Mouse (Mus musculus): ENCODE data around the gene Tprg. TPM values are rescaled to one million over a fixed set of nuclear protein-coding genes. Genes with fewer than 3 reads are reported as not detected.

Tprg gene
- polyA plus RNA-seq, 1 experiment from 2014 or later: 0.17 TPM

DNA sequence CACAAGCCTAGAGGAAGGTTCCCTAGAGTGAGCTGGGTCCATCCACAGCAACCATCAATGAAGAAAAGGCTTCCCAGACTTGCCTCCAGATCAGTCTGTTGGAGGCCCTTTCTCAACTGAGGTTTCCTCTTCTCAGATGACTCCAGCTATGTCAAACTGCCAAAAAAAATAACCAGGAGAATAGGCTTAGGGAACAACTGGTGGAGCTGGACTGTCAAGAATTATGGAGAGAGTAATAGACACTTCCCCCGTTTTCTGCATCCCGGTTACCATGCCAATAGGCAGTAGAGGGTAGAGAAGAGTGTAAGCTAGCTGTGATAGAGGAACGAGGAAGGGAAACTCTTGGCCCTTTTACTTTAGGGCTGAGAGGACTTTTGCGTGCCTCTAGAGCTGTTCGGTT, 24.3 kb upstream of the Tprg start:
- no peak overlapping the region for H3K27ac ChIP-seq (ENCODE audit: low read depth, low read length)
- no peaks in the 10 kb centered on the region for H3K4me1 ChIP-seq (replicated peaks; ENCODE audit: control insufficient read depth, insufficient read depth, low read length)
- H3K4me3 ChIP-seq (ENCODE audit: low read depth, low read length): no peak overlapping the region
- no peak for ATAC-seq (replicated peaks; ENCODE audit: low FRiP score)
- H3K36me3 ChIP-seq (ENCODE audit: control insufficient read depth, insufficient read depth, low read length): no peaks in the 10 kb centered on the region
- H3K9me3 ChIP-seq (ENCODE audit: control insufficient read depth, low read length): no peaks in the 10 kb centered on the region
- no peak for DNase-seq (ENCODE audit: low spot score)
- H3K27me3 ChIP-seq (ENCODE audit: control insufficient read depth, insufficient read depth, low read length): no peaks in the 10 kb centered on the region
- no peak overlapping the region for H3K9ac ChIP-seq (ENCODE audit: low read length)
- WGBS: 94% methylated on average over 5 of the region's 5 CpGs
- H3K4me2 ChIP-seq (ENCODE audit: low read depth, low read length, severe bottlenecking): no peak overlapping the region

DNA sequence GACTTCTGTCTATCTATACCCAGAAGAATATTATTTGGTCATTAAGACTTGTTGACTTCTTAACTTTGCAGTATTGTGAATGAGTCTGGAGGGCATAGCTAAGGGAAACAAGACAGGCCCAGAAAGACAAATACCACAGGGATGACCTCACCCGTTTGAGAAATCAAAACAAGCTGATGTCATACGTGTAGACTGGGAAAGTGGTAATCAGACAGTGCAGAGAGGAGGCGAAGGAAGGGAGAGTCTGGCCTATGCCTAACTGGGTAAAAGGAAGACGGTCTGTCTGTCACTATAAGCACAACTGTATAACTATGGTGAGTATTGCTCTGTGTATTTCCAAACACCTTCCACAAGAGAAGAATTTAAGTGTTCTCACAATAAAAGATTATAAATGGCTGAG, 23.7 kb upstream of the Tprg start:
- WGBS: 80% methylated on average over 4 of the region's 4 CpGs
- H3K36me3 ChIP-seq (ENCODE audit: control insufficient read depth, insufficient read depth, low read length): no peaks in the 10 kb centered on the region
- H3K4me1 ChIP-seq (replicated peaks; ENCODE audit: control insufficient read depth, insufficient read depth, low read length): no peaks in the 10 kb centered on the region
- H3K9me3 ChIP-seq (ENCODE audit: control insufficient read depth, low read length): no peaks in the 10 kb centered on the region
- H3K4me3 ChIP-seq (ENCODE audit: low read depth, low read length): no peak overlapping the region
- H3K4me2 ChIP-seq (ENCODE audit: low read depth, low read length, severe bottlenecking): no peak overlapping the region
- H3K27ac ChIP-seq (ENCODE audit: low read depth, low read length): no peak overlapping the region
- ATAC-seq (replicated peaks; ENCODE audit: low FRiP score) (peak; percentile 66), DNase-seq (ENCODE audit: low spot score) (no peak)
- no peaks in the 10 kb centered on the region for H3K27me3 ChIP-seq (ENCODE audit: control insufficient read depth, insufficient read depth, low read length)
- no peak overlapping the region for H3K9ac ChIP-seq (ENCODE audit: low read length)

DNA sequence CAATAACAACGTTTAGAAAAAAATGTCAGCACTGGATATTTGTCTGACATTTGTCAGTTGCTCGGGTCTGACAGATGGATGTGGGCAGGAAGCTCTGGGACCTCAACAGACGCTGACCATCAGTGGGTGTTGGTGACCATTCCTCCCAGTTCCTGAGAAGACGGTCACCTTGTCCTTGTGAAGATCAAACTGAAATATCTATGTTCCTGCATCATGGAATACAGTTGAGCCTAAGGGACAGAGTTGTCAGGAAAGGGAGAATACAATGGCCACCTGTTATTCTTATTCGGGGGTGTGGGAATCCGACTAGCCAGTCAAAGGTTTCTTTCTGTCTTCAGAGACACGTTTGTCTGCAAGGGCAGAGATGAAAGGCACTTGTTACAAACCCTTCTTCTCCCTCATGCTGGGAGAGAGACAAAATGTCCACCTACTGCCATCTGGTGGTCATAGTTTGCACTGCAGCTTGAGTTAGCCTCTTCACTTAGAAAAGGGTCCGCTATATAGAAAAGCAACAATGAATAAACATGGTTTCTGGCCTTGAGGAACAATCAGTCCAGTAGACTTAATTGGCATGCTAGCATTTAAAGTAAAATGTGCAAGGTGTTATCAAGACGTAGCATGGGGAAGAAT, 23.0 kb upstream of the Tprg start:
- Histone ChIP-seq H3K27ac (ENCODE audit: low read depth, low read length) (no peak overlapping the region), H3K36me3 (ENCODE audit: control insufficient read depth, insufficient read depth, low read length) (no peaks in the 10 kb centered on the region), H3K27me3 (ENCODE audit: control insufficient read depth, insufficient read depth, low read length) (no peaks in the 10 kb centered on the region), H3K9me3 (ENCODE audit: control insufficient read depth, low read length) (no peaks in the 10 kb centered on the region), H3K9ac (ENCODE audit: low read length) (no peak overlapping the region), H3K4me2 (ENCODE audit: low read depth, low read length, severe bottlenecking) (no peak overlapping the region), H3K4me1 (replicated peaks; ENCODE audit: control insufficient read depth, insufficient read depth, low read length) (no peaks in the 10 kb centered on the region), H3K4me3 (ENCODE audit: low read depth, low read length) (no peak overlapping the region)
- ATAC-seq (replicated peaks; ENCODE audit: low FRiP score) (peak; percentile 57), DNase-seq (ENCODE audit: low spot score) (peak; percentile 89)
- 44% methylated on average over 9 of the region's 9 CpGs for WGBS

- DNase-seq (ENCODE audit: low spot score): no peak
- WGBS: 88% methylated on average over 11 of the region's 11 CpGs
- Histone ChIP-seq H3K27ac (ENCODE audit: low read depth, low read length) (no peak overlapping the region), H3K27me3 (ENCODE audit: control insufficient read depth, insufficient read depth, low read length) (no peaks in the 10 kb centered on the region), H3K9ac (ENCODE audit: low read length) (no peak overlapping the region), H3K4me2 (ENCODE audit: low read depth, low read length, severe bottlenecking) (no peak overlapping the region), H3K4me1 (replicated peaks; ENCODE audit: control insufficient read depth, insufficient read depth, low read length) (no peaks in the 10 kb centered on the region), H3K9me3 (ENCODE audit: control insufficient read depth, low read length) (no peaks in the 10 kb centered on the region), H3K36me3 (ENCODE audit: control insufficient read depth, insufficient read depth, low read length) (no peaks in the 10 kb centered on the region), H3K4me3 (ENCODE audit: low read depth, low read length) (no peak overlapping the region)
- no peak for ATAC-seq (replicated peaks; ENCODE audit: low FRiP score)
Measured at GRCm38 (mm10) chr16:25265177-25265576, 21.4 kb upstream of the Tprg start.

DNA sequence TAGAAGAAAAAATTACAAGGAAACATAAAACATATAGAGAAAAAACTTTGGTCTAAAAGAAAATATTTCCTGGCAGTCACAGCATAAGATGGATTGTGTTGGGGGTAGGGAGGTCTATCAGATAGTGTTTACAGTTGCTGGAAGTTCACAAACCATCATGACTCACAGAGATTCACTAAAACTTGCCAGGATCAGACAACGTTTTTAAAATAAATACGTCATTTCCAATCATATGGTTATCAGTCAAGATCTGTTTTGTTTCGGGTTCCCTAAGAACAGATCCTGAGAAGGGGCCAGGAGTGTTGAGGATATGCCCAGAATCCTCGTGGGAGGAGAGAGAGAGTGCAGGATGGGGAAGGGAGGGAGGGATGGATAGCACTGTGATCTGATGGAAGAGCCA, 18.3 kb upstream of the Tprg start:
- H3K36me3 ChIP-seq (ENCODE audit: control insufficient read depth, insufficient read depth, low read length): no peaks in the 10 kb centered on the region
- no peaks in the 10 kb centered on the region for H3K4me1 ChIP-seq (replicated peaks; ENCODE audit: control insufficient read depth, insufficient read depth, low read length)
- WGBS: 78% methylated on average over 4 of the region's 4 CpGs
- no peak overlapping the region for H3K4me3 ChIP-seq (ENCODE audit: low read depth, low read length)
- no peaks in the 10 kb centered on the region for H3K9me3 ChIP-seq (ENCODE audit: control insufficient read depth, low read length)
- ATAC-seq (replicated peaks; ENCODE audit: low FRiP score) (no peak), DNase-seq (ENCODE audit: low spot score) (no peak)
- H3K9ac ChIP-seq (ENCODE audit: low read length): no peak overlapping the region
- no peak overlapping the region for H3K4me2 ChIP-seq (ENCODE audit: low read depth, low read length, severe bottlenecking)
- no peak overlapping the region for H3K27ac ChIP-seq (ENCODE audit: low read depth, low read length)
- no peaks in the 10 kb centered on the region for H3K27me3 ChIP-seq (ENCODE audit: control insufficient read depth, insufficient read depth, low read length)

DNA sequence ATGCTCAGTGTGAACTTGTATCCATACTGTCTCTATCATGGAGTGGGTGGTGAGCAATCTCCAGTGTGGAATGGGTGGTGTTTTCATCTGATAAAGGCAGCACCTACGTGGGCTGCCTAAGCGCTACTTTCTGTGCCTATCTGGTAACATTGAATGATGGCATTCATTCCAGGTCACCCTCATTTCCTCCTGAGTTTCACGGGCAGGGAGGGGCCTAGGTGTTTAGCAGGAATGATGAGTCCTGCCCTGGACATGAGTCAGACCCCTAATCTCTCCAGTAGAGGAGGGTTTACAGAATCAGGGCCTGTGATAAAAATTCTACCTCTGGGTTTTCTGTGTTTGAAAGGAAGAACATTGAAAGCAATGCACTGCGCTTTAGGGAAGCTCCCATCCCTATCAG, 4.1 kb upstream of the Tprg start:
- Histone ChIP-seq H3K4me2 (ENCODE audit: low read depth, low read length, severe bottlenecking) (no peak overlapping the region), H3K4me3 (ENCODE audit: low read depth, low read length) (no peak overlapping the region), H3K9me3 (ENCODE audit: control insufficient read depth, low read length) (no peaks in the 10 kb centered on the region), H3K27me3 (ENCODE audit: control insufficient read depth, insufficient read depth, low read length) (no peaks in the 10 kb centered on the region), H3K4me1 (replicated peaks; ENCODE audit: control insufficient read depth, insufficient read depth, low read length) (no peaks in the 10 kb centered on the region), H3K36me3 (ENCODE audit: control insufficient read depth, insufficient read depth, low read length) (no peaks in the 10 kb centered on the region), H3K9ac (ENCODE audit: low read length) (no peak overlapping the region), H3K27ac (ENCODE audit: low read depth, low read length) (no peak overlapping the region)
- DNase-seq (ENCODE audit: low spot score) (no peak), ATAC-seq (replicated peaks; ENCODE audit: low FRiP score) (no peak)
- 92% methylated on average over 4 of the region's 4 CpGs for WGBS

DNA sequence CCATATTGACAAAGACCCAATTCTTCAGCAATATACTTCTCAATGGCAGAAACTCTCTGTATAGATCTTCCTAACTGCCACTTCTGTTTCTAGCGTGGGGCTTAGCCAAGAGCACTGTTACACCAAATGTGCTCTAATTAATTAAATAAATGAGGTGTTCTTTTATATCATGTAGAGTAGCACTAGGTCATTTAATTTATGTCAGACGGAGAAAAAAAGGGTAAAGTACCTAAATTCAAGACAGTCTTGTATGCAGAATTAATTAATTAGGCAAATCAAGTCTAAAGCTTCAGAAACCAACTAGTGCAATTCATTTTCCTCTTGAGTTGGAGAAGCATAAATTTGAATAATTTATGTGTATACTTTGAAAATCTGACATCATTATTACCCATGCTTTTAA, 7.1 kb downstream of the Tprg start:
- Histone ChIP-seq H3K4me1 (replicated peaks; ENCODE audit: control insufficient read depth, insufficient read depth, low read length) (no peaks in the 10 kb centered on the region), H3K9me3 (ENCODE audit: control insufficient read depth, low read length) (no peaks in the 10 kb centered on the region), H3K36me3 (ENCODE audit: control insufficient read depth, insufficient read depth, low read length) (no peaks in the 10 kb centered on the region), H3K4me2 (ENCODE audit: low read depth, low read length, severe bottlenecking) (no peak overlapping the region), H3K27ac (ENCODE audit: low read depth, low read length) (no peak overlapping the region), H3K9ac (ENCODE audit: low read length) (no peak overlapping the region), H3K4me3 (ENCODE audit: low read depth, low read length) (no peak overlapping the region), H3K27me3 (ENCODE audit: control insufficient read depth, insufficient read depth, low read length) (no peaks in the 10 kb centered on the region)
- ATAC-seq (replicated peaks; ENCODE audit: low FRiP score) (no peak), DNase-seq (ENCODE audit: low spot score) (no peak)
- WGBS: 58% methylated on average over 2 of the region's 2 CpGs

DNA sequence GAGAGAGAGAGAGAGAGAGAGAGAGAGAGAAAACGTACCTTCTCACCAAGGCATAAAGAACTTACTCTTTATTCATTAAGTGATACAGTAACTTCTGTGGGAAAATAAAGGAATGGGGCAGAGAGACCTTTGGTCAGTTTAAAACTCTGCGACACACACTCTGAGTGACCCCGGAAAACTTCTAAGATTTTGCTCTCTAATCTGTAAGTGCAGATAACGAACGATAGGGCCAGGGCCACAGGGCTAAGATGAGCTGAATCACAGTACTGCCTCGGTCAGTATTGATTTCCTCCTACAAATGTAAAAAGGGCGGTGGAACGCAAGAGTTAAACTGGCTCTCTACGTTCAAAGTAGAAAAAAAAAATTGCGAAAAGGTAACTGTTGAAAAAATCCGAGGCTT, 8.9 kb downstream of the Tprg start:
- 91% methylated on average over 11 of the region's 11 CpGs for WGBS
- ATAC-seq (replicated peaks; ENCODE audit: low FRiP score) (no peak), DNase-seq (ENCODE audit: low spot score) (no peak)
- Histone ChIP-seq H3K4me3 (ENCODE audit: low read depth, low read length) (no peak overlapping the region), H3K4me1 (replicated peaks; ENCODE audit: control insufficient read depth, insufficient read depth, low read length) (no peaks in the 10 kb centered on the region), H3K27ac (ENCODE audit: low read depth, low read length) (no peak overlapping the region), H3K27me3 (ENCODE audit: control insufficient read depth, insufficient read depth, low read length) (no peaks in the 10 kb centered on the region), H3K9ac (ENCODE audit: low read length) (no peak overlapping the region), H3K36me3 (ENCODE audit: control insufficient read depth, insufficient read depth, low read length) (no peaks in the 10 kb centered on the region), H3K4me2 (ENCODE audit: low read depth, low read length, severe bottlenecking) (no peak overlapping the region), H3K9me3 (ENCODE audit: control insufficient read depth, low read length) (no peaks in the 10 kb centered on the region)

- no peaks in the 10 kb centered on the region for H3K4me1 ChIP-seq (replicated peaks; ENCODE audit: control insufficient read depth, insufficient read depth, low read length)
- H3K4me3 ChIP-seq (ENCODE audit: low read depth, low read length): no peak overlapping the region
- no peak for DNase-seq (ENCODE audit: low spot score)
- no peak overlapping the region for H3K4me2 ChIP-seq (ENCODE audit: low read depth, low read length, severe bottlenecking)
- no peak for ATAC-seq (replicated peaks; ENCODE audit: low FRiP score)
- H3K27ac ChIP-seq (ENCODE audit: low read depth, low read length): no peak overlapping the region
- 88% methylated on average over 5 of the region's 5 CpGs for WGBS
- no peaks in the 10 kb centered on the region for H3K36me3 ChIP-seq (ENCODE audit: control insufficient read depth, insufficient read depth, low read length)
- no peak overlapping the region for H3K9ac ChIP-seq (ENCODE audit: low read length)
- no peaks in the 10 kb centered on the region for H3K9me3 ChIP-seq (ENCODE audit: control insufficient read depth, low read length)
- no peaks in the 10 kb centered on the region for H3K27me3 ChIP-seq (ENCODE audit: control insufficient read depth, insufficient read depth, low read length)
Measured at GRCm38 (mm10) chr16:25296746-25297145, 10.1 kb downstream of the Tprg start.

Measured in forebrain, embryonic 11.5 days (tissue).